Mouse (Mus musculus) neural tube, embryonic 11.5 days (tissue): ENCODE measurements around the gene Iqch. TPM values are rescaled to one million over a fixed set of nuclear protein-coding genes. Genes with fewer than 3 reads are reported as not detected.
A peak's percentile ranks its signal among the peaks of the same experiment; 100 is the strongest.

Source experiments
- ATAC-seq: fragments of 200-750 bp; cut with Nextera tagmentation; 2 replicates; pipeline ENCODE4 v1.8.0; 2017; ENCODE audit warnings: moderate number of reproducible peaks, mild to moderate bottlenecking, moderate TSS enrichment, moderate library complexity; ENCODE audit not compliant: insufficient read depth, low FRiP score, low TSS enrichment
- DNase-seq: peaks from one replicate; pipeline ENCODE4 v3.0.0-alpha.2; 2015; ENCODE audit warnings: low spot score
- H3K27ac ChIP-seq: fragments of 300-500 bp; sonication (generic); 2 replicates; pipeline ENCODE4 v1.5.1; 2014; ENCODE audit warnings: low read depth, mild to moderate bottlenecking, low read length
- H3K27me3 ChIP-seq: fragments of 300-500 bp; sonication (generic); 2 replicates; pipeline ENCODE4 v1.6.1; 2014; ENCODE audit warnings: mild to moderate bottlenecking, low read length, mixed read lengths; ENCODE audit not compliant: control insufficient read depth, insufficient read depth
- H3K36me3 ChIP-seq: fragments of 300-500 bp; sonication (generic); 2 replicates; pipeline ENCODE4 v1.6.1; 2014; ENCODE audit warnings: mild to moderate bottlenecking, low read length, moderate library complexity, mixed read lengths; ENCODE audit not compliant: control insufficient read depth, insufficient read depth
- H3K4me1 ChIP-seq: fragments of 300-500 bp; sonication (generic); 2 replicates; pipeline ENCODE4 v1.6.1; 2014; ENCODE audit warnings: low read length, mixed read lengths; ENCODE audit not compliant: control insufficient read depth, insufficient read depth
- H3K4me2 ChIP-seq: fragments of 300-500 bp; sonication (generic); 2 replicates; pipeline ENCODE4 v1.6.1; 2014; ENCODE audit warnings: low read depth, mild to moderate bottlenecking, moderate library complexity
- H3K4me3 ChIP-seq: fragments of 300-500 bp; sonication (generic); 2 replicates; pipeline ENCODE4 v1.5.1; 2014; ENCODE audit warnings: low read depth, low read length
- H3K9ac ChIP-seq: fragments of 300-500 bp; sonication (generic); 2 replicates; pipeline ENCODE4 v1.6.1; 2014; ENCODE audit warnings: mild to moderate bottlenecking, low read length
- H3K9me3 ChIP-seq: fragments of 300-500 bp; sonication (generic); 2 replicates; pipeline ENCODE4 v1.6.1; 2016; ENCODE audit warnings: low read length; ENCODE audit not compliant: control insufficient read depth
- WGBS: fragments of 180-500 bp; shearing (Covaris S2); extraction: QIAGEN DNeasy Blood & Tissue Kit; methylation state at CpG from one replicate; pipeline ENCODE4 v1.1.7; 2014; 5-methylcytosine and 5-hydroxymethylcytosine counted together
- polyA plus RNA-seq: library from polyadenylated mRNA; unstranded; fragments of >200 nt; fragmentation: Nextera tagmentation; extraction: Ambion mirVana; gene quantifications from 2 replicates; pipeline ENCODE4 v1.2.1, GENCODE M21; 2014

The Iqch gene
- polyA plus RNA-seq, 1 experiment from 2014 or later: 0.12 TPM

- Histone ChIP-seq H3K36me3 (no peaks in the 10 kb centered on the region), H3K27me3 (no peaks in the 10 kb centered on the region), H3K9ac (no peak overlapping the region), H3K4me3 (no peak overlapping the region), H3K27ac (no peak overlapping the region), H3K4me1 (no peaks in the 10 kb centered on the region), H3K9me3 (no peaks in the 10 kb centered on the region), H3K4me2 (no peak overlapping the region)
- no peak for DNase-seq
- WGBS: 74% methylated on average over 8 of the region's 8 CpGs
- no peak for ATAC-seq
These were observed 95.2 kb downstream of the Iqch start for GRCm38 (mm10) chr9:63507110-63507509.

GRCm38 (mm10) chr9:63503890-63504289 lies 98.4 kb downstream of the Iqch start:
- Histone ChIP-seq H3K27ac (no peak overlapping the region), H3K27me3 (no peaks in the 10 kb centered on the region), H3K4me3 (no peak overlapping the region), H3K9me3 (no peaks in the 10 kb centered on the region), H3K36me3 (no peaks in the 10 kb centered on the region), H3K4me1 (no peaks in the 10 kb centered on the region), H3K4me2 (no peak overlapping the region), H3K9ac (no peak overlapping the region)
- 76% methylated on average over 2 of the region's 2 CpGs for WGBS
- DNase-seq: no peak
- ATAC-seq: no peak

- Histone ChIP-seq H3K4me3 (no peak overlapping the region), H3K36me3 (no peaks in the 10 kb centered on the region), H3K27me3 (no peaks in the 10 kb centered on the region), H3K4me1 (no peaks in the 10 kb centered on the region), H3K4me2 (no peak overlapping the region), H3K9me3 (no peaks in the 10 kb centered on the region), H3K9ac (no peak overlapping the region), H3K27ac (no peak overlapping the region)
- DNase-seq (no peak), ATAC-seq (no peak)
- 100% methylated on average over 1 of the region's 1 CpGs for WGBS
These were observed 100.8 kb downstream of the Iqch start for GRCm38 (mm10) chr9:63501516-63501915.

- H3K27me3 ChIP-seq: no peaks in the 10 kb centered on the region
- no peak overlapping the region for H3K4me3 ChIP-seq
- no peaks in the 10 kb centered on the region for H3K4me1 ChIP-seq
- DNase-seq: no peak
- no peak overlapping the region for H3K9ac ChIP-seq
- no peak for ATAC-seq
- no peak overlapping the region for H3K27ac ChIP-seq
- WGBS: 88% methylated on average over 8 of the region's 8 CpGs
- H3K36me3 ChIP-seq: no peaks in the 10 kb centered on the region
- no peak overlapping the region for H3K4me2 ChIP-seq
- no peaks in the 10 kb centered on the region for H3K9me3 ChIP-seq
These were observed 102.4 kb downstream of the Iqch start for GRCm38 (mm10) chr9:63499912-63500311.

GRCm38 (mm10) chr9:63495786-63496185 lies 106.5 kb downstream of the Iqch start:
- no peak overlapping the region for H3K9ac ChIP-seq
- no peak overlapping the region for H3K27ac ChIP-seq
- ATAC-seq: no peak
- H3K27me3 ChIP-seq: no peaks in the 10 kb centered on the region
- H3K4me3 ChIP-seq: no peak overlapping the region
- H3K36me3 ChIP-seq: no peaks in the 10 kb centered on the region
- no peaks in the 10 kb centered on the region for H3K9me3 ChIP-seq
- 86% methylated on average over 2 of the region's 2 CpGs for WGBS
- no peak for DNase-seq
- H3K4me1 ChIP-seq: no peaks in the 10 kb centered on the region
- no peak overlapping the region for H3K4me2 ChIP-seq

- H3K4me1 ChIP-seq: 0 out of 2 replicates have a peak, but pooled peaks cover 6% of the 10 kb centered on the region
- no peak for ATAC-seq
- no peak overlapping the region for H3K4me2 ChIP-seq
- no peaks in the 10 kb centered on the region for H3K36me3 ChIP-seq
- no peaks in the 10 kb centered on the region for H3K9me3 ChIP-seq
- 92% methylated on average over 4 of the region's 4 CpGs for WGBS
- no peaks in the 10 kb centered on the region for H3K27me3 ChIP-seq
- no peak overlapping the region for H3K27ac ChIP-seq
- H3K9ac ChIP-seq: no peak overlapping the region
- DNase-seq: no peak
- H3K4me3 ChIP-seq: no peak overlapping the region
These were observed 108.5 kb downstream of the Iqch start for GRCm38 (mm10) chr9:63493746-63494145.

- Histone ChIP-seq H3K9me3 (no peaks in the 10 kb centered on the region), H3K9ac (no peak overlapping the region), H3K4me2 (no peak overlapping the region), H3K4me3 (no peak overlapping the region), H3K27ac (no peak overlapping the region), H3K4me1 (0 out of 2 replicates have a peak, but pooled peaks cover 6% of the 10 kb centered on the region), H3K27me3 (no peaks in the 10 kb centered on the region), H3K36me3 (no peaks in the 10 kb centered on the region)
- DNase-seq: peak; percentile 13
- ATAC-seq: no peak
- WGBS: 41% methylated on average over 9 of the region's 9 CpGs
These were observed 110.0 kb downstream of the Iqch start for GRCm38 (mm10) chr9:63492291-63492690.

- Histone ChIP-seq H3K4me2 (no peak overlapping the region), H3K4me1 (0 out of 2 replicates have a peak, but pooled peaks cover 6% of the 10 kb centered on the region), H3K27me3 (no peaks in the 10 kb centered on the region), H3K9me3 (no peaks in the 10 kb centered on the region), H3K27ac (no peak overlapping the region), H3K4me3 (no peak overlapping the region), H3K36me3 (no peaks in the 10 kb centered on the region), H3K9ac (no peak overlapping the region)
- WGBS: 62% methylated on average over 12 of the region's 12 CpGs
- DNase-seq (peak; percentile 14), ATAC-seq (no peak)
These were observed 111.6 kb downstream of the Iqch start for GRCm38 (mm10) chr9:63490521-63491307.

- WGBS: 55% methylated on average over 6 of the region's 6 CpGs
- ATAC-seq (no peak), DNase-seq (no peak)
- Histone ChIP-seq H3K4me3 (no peak overlapping the region), H3K36me3 (no peaks in the 10 kb centered on the region), H3K27me3 (no peaks in the 10 kb centered on the region), H3K9me3 (no peaks in the 10 kb centered on the region), H3K4me2 (no peak overlapping the region), H3K9ac (no peak overlapping the region), H3K4me1 (0 out of 2 replicates have a peak, but pooled peaks cover 6% of the 10 kb centered on the region), H3K27ac (no peak overlapping the region)
These were observed 113.1 kb downstream of the Iqch start for GRCm38 (mm10) chr9:63489156-63489555.
